Mouse (Mus musculus) CD4-positive, CD25-positive, alpha-beta regulatory T cell, adult 4 months (primary cell): ENCODE measurements around the gene Agpat1. TPM values are rescaled to one million over a fixed set of nuclear protein-coding genes. Genes with fewer than 3 reads are reported as not detected.
A peak's percentile ranks its signal among the peaks of the same experiment; 100 is the strongest.

Source experiments
- ATAC-seq: one replicate; pipeline ENCODE4 v1.8.0; 2017
- polyA plus RNA-seq, 2 experiments: library from polyadenylated mRNA; unstranded; fragments of 100-300 nt; shearing (Covaris generic); gene quantifications; one replicate each; pipeline ENCODE4 v1.2.1; 2017

Agpat1 gene
- polyA plus RNA-seq, 2 experiments from 2014 or later, result 16.9 to 19.2 TPM

DNA sequence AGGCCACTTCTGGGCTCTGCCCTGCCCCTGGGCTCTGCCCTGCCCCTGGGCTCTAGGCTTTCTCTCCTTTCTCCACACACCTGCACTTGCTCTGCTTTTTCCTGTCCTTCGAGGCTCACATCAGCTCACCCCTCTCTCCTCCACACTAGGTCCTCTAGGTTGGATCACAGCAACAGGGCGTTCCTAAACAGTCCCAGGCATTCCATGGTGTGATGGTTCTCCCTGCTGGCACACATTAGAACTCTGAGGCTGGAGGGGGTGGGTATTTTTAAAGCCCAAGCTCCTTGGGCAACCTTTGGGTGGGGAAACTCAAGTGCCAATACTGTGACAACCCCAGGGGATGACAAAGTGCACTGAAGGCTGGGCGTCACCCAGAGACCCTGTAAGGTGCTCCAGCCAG lies 33.4 kb downstream of the Agpat1 start:
- no peak for ATAC-seq

DNA sequence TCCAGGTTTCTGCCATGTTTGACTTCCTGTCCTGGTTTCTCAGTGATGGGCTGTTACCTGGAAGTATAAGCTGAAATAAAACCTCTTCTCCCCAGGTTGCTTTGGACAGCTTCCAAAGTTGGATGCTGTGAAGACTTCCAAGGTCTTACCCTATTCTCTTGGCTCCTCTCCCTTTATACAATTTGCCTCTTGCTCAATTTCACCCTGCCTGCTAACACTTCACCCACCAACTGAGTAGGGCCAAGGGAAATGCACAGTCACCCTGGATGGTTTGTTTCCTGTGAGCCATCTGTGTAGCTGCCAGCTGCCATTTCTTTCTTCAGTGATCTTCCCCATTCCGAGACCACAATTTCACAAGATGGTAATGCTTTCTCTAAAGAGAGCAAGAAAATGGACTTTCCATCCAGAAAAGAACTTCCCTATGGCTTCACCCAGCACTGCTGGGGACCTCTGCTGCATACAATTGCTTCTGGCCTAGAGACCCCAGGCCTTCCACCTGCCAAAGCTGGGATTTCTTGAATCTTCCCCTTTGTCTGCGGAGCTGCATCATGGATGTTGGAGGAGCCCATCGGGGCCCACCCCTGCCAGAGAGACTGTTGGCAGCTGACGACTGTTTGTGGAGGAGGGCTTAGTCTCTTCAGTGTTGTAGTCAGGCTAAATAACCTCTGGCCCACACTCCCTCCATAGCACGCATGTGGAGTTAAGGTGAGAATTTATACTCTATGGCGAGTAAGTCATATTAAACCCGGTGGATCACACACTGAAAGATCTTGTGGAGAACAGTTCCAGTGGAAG lies 35.6 kb downstream of the Agpat1 start:
- ATAC-seq, result no peak

- no peak for ATAC-seq
Observed at GRCm38 (mm10) chr17:34640778-34641601, 36.9 kb downstream of the Agpat1 start.

- no peak for ATAC-seq
Observed at GRCm38 (mm10) chr17:34641945-34642344, 37.9 kb downstream of the Agpat1 start.

DNA sequence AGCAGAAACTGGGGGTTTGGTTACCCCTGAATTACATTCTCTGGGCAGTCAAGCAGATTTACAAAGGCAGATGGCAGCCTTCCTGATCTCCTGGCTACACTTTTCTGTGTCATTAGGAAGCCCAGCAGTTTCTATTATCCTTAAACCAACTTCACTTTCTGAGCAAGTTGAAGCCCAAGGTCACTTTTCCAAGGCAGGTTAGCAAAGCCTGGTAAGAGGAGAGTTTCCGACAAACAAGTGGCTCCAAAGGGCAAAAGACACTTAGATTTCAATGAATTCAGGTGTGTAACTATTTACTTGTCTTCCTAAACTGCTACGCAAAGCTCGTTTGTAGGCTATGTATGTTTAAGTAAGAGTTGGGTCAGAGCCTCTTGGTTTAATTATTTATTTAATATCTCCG lies 39.3 kb downstream of the Agpat1 start:
- ATAC-seq, result no peak

DNA sequence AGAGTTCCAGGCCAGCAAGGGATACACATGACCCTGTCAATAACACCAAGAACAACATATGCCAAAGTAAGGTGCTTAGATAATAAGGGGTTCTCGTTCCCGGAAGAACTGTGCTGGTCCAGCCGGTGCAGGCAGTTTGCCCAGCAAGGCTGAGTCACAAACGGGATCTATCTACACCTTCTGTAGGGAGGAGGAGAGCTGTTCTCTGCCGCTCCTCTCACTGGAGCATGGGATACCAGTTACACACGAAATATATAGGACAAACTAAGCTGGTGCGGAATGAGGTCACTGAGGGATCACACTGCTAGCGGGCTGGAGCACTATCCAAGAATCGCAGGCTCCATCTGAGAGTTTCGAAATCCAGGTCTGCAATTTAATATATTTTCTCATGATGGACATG lies 39.9 kb downstream of the Agpat1 start:
- ATAC-seq, result no peak

DNA sequence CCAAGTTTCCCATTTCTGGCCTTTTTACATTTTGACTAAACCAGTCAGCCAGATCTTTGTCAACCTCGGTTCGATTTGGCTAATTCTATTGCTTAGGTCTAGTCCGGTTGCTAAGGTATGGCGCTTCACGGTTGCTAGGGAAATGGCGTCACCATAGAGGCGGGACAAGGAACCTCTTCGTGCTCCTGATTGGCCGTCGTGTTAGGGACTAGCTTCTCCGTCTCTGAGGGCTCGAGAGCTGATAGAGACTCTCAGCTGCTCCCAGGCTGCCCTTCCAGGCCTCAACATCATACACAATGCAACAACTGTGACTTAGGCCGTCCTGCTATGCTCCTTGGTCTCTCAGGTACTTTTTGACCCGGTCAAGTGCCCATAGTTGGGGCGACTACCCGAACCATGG lies 40.5 kb downstream of the Agpat1 start, which contains the start of gene Fkbpl:
Fkbpl (plus strand) TSS at position 157 of the 400 bp plus-strand sequence.
- ATAC-seq, result peak; percentile 85

- ATAC-seq, result no peak
Observed at GRCm38 (mm10) chr17:34645256-34645829, 41.3 kb downstream of the Agpat1 start.

DNA sequence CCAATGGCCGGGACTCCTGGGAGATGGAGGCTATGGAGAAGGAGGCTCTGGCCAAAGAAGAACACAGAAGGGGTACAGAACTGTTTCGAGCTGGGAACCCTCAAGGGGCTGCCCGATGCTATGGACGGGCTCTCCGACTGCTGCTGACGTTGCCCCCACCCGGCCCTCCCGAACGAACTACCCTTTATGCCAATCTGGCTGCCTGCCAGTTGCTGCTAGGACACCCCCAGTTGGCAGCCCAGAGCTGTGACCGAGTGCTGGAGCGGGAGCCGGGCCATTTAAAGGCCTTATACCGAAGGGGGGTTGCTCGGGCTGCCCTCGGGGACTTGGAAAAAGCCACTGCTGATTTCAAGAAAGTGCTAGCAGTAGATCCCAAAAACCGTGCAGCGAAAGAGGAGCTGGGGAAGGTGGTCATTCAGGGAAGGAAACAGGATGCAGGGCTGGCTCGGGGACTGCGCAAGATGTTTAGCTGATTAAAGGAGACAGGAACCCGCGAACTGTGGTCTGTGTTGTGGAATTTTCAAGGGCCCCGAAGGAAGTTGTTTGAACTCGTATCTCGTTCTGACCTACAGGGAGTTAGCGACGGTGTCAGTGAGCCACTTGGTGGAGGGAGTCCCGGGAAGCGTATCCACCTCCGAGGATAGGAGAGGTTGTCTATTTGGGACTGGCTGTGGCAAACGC lies 41.9 kb downstream of the Agpat1 start:
- no peak for ATAC-seq

- peak; percentile 94 for ATAC-seq
Observed at GRCm38 (mm10) chr17:34646906-34647787, 43.1 kb downstream of the Agpat1 start, which contains the start of gene Atf6b. Gene Atf6b (plus strand): TSS chr17:34647146.

- no peak for ATAC-seq
Observed at GRCm38 (mm10) chr17:34648141-34648890, 44.3 kb downstream of the Agpat1 start.

- ATAC-seq, result no peak
Observed at GRCm38 (mm10) chr17:34649106-34649864, 45.2 kb downstream of the Agpat1 start.

DNA sequence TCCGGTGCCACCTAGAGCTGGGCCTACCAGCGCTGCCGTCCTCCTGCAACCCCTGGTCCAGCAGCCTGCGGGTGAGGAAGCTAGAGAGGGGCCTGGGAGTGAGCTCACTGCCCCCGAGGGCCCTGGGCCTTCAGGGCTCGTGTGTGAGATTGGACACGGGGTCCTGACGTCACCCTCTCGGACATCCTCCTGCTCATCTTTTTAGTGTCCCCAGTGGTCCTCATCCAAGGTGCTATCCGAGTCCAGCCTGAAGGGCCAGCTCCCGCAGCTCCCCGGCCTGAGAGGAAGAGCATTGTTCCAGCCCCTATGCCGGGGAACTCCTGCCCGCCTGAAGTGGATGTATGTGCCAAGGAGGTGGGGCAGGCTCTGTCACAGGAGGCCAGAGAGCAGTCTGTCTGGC lies 46.7 kb downstream of the Agpat1 start:
- ATAC-seq, result no peak

- no peak for ATAC-seq
Observed at GRCm38 (mm10) chr17:34651507-34652221, 47.6 kb downstream of the Agpat1 start.

GRCm38 (mm10) chr17:34652546-34652945 lies 48.5 kb downstream of the Agpat1 start:
- no peak for ATAC-seq

- ATAC-seq, result no peak
Observed at GRCm38 (mm10) chr17:34652985-34653384, 48.9 kb downstream of the Agpat1 start.

GRCm38 (mm10) chr17:34653746-34654285 lies 49.8 kb downstream of the Agpat1 start:
- no peak for ATAC-seq

DNA sequence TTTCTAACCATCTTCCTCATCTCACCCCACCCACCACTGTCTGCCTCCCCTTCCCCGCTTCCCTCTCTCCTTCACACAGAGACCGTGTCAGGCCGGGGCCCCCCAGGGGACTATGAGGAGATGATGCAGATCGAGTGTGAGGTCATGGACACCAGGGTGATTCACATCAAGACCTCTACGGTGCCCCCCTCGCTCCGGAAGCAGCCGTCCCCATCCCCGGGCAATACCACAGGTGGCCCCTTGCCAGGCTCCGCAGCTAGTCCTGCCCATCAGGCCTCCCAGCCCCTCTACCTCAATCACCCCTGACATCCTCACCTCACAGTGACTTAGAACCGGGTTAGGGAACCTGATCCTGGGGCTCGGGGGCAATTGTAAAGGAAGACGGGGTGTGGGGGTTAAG lies 50.3 kb downstream of the Agpat1 start:
- ATAC-seq, result no peak

- no peak for ATAC-seq
Observed at GRCm38 (mm10) chr17:34655160-34655559, 51.1 kb downstream of the Agpat1 start.
